Mouse (Mus musculus) kidney, postnatal 36 days (tissue): ENCODE measurements around the gene Oprd1.

Experiments used
- DNase-seq, 2 experiments: peaks; one replicate each; pipeline ENCODE4 v3.0.0; 2021 to 2022; ENCODE audit warnings: mixed read lengths in 2 of 2

Oprd1 gene

DNA sequence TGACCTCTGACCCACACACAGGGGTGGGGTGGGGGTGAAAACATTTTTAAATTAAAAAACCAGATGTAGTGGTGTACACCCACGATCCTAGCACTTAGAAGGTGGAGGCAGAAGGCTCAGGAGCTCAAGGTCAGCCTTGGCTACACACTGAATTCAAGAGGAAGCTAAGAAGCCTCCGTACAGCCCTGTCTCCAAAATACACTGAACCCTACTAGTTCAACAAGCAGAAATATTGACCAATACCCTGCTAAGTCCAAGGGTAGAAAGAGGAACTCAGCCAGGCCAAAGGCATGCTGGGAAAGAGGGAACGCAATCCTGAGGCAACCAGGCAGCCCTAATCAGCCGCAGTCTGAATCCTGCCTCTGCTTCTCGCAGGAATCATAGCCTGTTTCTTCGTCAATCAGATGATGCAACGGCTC, 66.0 kb downstream of the Oprd1 start:
- peak in 1 of 2 experiments; percentile 18 for DNase-seq

DNA sequence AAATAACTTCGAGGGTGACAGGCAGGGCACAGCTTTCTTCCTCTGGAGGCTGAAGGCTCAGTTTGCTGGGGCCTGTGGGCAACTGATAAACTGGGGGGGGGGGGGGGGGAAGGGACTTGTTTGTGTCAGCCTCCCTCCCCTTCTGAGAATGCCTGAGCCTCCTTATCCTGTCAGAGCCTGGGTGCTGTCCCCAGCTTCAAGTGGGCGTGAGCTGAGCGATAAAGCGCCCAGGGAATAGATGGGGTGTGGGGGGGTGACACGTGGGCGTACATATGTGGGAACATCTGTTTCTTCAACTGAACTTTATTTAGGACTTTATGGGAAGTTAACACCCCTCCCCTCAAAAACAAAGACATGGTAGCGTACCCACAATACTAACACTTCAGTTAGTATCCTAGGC, 66.8 kb downstream of the Oprd1 start:
- no peak for DNase-seq

DNA sequence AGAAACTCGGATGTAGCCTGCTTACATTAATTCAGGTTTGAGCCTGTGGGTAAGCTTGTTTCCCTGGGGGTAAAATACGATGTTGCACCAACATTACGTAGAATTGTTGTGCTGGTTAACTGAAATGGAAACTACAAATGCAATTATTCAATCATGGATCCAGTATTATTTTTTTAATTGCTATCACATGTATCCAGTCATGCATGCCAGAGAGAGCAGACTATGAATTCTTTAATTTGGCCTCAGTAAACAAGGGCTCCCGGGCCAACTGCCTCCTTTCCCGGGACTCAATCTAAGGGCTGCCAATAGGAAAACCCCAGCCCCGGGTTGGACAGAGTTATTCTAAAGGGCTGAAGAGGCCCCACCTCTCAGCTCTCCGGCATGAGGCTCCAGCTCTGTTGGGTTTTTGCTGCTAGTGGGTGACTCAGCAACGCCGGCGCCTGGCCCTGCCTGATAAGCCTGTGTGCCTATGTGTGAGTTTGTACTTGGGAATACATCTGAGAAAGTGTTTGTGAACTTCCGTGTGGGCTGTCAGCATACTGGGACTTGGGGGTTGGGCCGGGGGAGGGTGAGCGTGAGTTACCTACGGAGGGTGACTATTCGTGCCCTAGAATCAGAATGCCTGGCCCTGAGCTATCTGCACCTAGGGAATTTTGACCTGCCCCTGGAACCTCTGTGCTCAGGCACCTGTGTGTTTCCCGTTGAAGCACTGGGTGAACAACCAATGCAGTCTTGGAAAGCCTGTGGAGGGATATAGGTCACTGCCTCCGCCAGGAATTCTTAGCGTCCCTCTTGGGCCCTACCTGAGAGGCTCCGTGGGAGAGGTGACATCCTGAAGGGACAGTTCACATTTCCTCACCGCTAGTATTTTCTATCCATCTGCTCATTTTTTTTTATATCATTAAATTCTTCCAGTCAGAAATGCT, 67.5 kb downstream of the Oprd1 start:
- DNase-seq = peak; percentile 68 to 72

DNA sequence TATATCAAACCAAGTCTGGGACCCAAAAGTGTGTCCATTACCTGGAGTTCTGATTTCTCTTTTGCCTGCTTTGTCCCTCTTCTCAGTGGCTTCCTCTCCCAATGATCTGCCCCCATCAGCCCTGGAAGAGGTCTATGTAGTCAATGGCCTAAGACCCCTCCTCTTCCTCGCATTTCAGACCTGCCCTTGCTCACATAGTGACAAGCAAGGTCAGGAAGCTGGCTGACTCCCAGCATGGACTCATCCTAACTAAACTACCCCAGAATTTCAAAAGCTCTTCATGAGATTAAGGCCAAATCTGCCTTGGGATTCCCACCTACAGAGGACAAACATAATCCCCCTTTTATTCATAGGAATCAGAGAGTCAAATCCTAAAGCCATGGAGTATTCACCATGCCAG, 68.5 kb downstream of the Oprd1 start:
- no peak for DNase-seq

DNA sequence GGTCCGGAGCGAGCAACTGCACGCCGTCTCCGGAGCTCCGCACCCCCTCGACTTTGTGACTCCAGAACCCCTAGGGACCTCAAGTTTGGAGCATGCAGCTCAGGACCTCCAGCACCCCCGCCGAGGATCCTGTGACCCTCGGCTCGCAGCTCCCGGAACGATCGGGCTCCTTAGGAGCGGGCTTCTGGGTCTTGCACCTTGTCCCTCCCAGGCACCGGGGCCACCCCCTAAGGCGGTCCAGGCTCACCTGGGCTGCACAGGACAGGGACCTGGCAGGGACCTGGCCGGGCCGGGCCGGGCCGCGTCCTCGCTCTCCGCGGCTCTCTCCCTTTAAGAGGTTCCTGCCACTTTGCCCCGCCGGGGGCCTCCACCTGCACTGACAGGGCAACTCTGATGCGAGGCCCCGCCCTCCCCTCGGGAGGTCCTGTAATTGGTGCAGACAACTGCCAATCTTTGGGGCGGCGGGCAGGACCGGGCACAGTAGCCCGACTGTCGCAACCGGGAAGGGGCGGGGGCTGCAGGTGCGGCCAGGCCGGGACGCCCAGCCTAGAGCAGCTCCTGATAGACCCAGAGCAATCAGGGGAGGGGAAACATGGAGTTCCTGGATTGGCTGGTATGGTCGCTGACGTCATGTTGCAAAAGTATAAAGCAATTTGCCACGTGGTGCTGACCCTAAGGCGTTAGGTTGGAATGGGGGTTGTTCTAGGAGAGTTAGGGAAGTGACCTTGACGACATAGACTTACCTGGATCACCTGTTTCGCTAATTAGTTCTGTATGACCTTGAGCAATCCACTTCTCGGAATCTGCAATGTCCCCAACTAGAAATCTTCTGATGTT, 69.1 kb downstream of the Oprd1 start, which contains the start of gene Epb41:
TSS of gene Epb41 (minus strand) at position 389 of the 837 bp plus-strand sequence.
- DNase-seq = peak; percentile 99

DNA sequence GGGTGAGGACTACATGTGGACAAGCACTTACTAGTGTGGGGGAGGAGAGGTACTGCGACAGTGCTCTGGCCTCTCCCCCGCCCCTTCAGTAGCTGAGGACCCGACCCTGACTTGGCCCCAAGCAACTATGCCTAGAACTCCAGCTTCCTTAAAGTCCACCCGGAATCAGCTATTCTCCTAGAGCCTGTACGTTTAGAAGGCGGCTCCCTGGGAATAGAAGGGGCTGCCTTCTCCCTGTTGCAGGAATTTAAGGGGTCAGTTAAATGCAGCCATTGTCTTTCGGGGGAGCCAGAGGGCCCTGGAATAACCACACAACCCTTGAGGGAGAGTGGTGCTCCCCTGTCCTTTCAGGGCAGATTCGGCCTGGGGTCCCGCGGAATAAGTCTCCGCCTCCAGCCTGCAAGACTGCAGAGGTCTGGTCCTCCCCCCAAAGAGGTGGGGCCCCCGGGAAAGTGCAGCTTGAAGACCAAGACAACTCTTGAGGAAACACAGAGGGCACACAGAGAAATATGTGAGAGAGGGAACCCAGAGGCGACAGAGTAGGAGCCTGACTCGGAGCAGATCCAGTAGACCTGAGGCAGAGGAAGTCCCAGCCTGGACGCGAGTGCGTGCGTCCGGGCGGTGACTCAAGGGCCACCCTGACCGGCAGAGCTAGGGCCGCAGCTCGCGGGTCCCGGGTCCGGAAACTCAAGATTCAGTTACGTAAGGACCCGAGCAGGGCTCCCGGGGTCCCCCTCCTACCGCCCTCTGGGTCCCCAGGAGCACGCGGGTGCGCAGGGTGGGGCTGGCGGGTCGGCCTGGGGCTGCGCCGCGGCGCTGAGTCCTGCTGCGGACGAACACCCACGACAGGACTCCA, 70.0 kb downstream of the Oprd1 start, which contains the start of gene Gm10300:
TSS of gene Gm10300 (plus strand) at position 621 of the 856 bp plus-strand sequence.
- peak; percentile 68 to 71 for DNase-seq

DNA sequence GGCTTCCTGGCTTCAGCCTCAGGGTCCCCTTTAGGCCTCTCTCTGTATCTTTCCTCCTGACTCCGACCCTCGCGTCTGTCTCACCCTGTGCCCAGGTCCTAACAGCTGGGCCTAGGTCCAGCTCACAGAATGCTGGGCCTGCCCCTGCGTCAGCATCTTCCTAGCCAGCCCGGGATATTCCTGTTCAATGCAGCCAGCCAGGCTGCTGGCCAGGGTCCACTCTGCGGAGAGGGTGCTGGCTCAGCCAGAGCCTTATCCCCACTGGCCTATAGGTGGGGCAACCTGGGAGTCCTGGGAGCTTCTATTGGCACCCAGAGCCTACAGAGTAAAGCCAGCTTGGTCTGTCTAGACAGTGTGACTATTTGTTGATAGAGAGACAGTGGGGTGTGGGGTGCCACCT, 71.3 kb downstream of the Oprd1 start:
- peak; percentile 86 to 91 for DNase-seq

DNA sequence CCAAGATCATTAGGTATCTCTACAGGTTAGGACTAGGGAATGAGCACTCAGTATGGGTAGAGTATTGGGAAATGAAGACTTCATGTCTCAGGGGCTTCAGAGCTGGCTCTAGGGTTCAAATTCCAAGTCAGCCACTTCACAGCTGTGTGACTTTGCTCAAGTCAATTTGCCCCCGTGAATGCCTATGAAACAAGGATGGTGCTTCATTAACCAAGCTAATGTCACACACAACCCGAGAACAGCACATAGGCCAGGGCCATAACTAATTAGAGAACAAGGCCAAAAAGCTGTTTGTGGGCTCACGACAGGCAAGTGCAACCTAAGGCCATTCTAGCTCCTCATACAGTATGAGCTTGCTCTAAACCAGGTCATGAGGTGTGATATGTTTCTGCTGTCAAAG, 72.1 kb downstream of the Oprd1 start:
- no peak for DNase-seq

DNA sequence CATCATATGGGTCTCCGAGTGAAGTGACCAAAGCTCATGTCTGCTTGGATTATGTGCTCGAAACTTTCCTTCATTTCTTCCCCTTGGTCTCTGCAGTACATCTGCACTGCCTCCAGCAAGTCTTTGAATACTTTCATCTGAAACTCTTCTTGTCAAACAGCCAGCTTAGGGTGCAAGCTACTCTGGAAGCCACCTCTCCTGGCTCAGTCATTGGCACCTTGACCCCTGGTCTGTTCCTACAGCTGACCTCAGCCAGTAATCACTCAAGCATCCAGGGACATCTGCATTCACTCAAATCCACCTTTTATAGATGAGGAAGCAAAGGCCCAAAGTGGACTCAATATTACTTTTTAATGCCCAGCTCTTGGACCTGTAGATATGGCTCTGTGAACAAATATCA, 72.6 kb downstream of the Oprd1 start:
- peak; percentile 54 to 78 for DNase-seq

DNA sequence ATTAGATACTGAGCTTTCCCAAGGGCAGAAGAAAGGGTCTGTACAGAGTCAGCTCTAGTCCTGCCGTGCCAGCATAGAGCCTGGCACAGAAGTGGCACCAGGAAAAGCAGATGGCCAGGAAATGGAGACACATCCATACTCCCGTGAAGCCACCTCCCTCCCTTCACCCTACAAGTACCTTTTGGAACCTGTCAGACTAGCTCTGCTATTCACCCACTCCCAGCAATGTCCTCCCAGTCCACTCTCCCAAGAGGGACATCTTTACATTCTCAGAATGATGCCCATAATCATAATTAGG, 76.4 kb downstream of the Oprd1 start:
- DNase-seq = no peak

DNA sequence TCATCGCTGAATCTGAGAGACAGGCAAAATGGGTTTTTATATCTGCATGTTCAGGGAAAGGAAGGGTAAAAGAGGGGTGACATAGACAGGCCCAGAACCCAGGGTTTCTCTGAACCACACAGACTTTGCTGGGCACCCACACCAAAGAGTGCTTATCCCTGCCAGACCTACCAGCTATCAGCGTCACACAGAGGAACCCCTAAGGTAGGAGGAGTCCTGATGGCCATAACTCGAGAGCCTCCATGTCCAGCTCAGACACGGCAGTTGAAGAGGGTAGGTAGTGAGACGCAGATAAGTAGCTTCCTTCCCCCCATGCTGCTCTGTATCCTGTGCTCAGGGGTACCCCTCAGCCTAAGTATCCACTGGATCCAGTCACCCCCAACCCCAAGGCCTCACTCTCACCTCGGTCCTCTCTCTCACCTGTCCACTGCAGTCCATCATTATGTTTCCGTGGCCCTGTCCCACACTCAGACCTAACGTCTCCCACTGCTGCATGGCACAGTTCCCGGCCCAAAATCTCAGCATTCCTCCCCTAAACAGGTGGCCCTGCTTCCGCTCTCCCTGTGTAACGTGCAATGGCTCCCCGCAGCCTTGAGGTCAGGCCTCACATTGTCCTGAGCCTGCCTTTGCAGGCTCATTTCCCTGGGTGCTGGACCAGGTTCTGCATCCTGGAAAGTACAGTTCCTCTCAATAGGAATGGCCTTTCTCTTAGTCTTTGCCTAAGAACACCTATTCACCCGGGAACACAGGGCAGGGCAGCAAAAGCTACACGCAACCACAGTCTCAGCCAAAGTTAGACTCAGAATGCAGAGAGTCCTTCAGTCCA, 77.0 kb downstream of the Oprd1 start:
- DNase-seq = no peak

DNA sequence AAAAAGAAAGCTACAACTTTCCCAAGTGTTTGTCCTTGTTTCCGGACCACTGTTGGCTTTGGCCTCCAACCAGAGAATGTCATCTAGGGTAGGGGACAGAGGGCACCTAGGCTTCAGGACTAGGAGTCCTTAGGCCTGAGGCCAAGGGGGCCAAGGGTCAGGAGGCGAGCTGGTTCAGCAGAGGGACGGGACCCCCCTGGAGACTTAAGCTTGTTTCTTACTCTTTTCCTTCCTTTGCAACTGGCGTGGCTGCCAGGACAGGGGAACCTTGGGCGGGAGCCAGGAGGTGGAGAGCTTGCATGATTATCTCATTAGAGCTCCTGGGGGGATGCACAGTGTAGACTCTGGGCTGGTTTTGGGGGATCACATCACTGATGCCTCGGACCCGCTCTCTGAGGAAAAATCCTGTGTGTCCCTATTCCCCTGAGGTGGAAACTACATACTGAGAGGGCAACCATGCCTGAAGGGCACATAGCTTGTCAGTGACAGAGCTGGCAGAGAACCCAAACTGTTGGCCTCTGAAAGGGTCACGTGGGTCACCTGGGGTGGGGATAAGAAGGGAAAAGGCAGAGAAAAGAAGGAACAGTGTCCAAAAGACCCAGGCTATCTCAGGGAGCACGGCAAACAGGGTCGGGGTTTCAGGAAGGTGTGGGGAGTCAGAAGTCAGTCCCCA, 78.0 kb downstream of the Oprd1 start:
- peak; percentile 96 to 97 for DNase-seq

DNA sequence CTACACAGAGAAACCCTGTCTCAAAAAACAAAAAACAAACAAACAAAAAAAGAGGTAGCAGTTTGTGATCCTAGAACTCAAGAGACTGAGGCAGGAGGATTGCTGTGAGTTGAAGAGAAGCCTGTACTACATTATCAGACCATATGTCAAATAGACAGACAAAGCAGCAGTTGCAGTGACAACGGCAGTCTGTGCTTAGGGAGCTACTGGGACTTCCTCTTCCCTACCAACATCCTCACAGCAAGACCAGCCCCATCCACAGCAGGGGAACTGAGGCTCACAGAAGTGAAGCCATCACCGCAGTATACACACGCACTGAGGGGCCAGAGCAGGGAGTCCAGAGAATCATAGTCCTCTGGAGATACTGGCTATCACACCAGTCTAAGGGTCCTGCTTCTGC, 78.7 kb downstream of the Oprd1 start:
- DNase-seq = no peak

DNA sequence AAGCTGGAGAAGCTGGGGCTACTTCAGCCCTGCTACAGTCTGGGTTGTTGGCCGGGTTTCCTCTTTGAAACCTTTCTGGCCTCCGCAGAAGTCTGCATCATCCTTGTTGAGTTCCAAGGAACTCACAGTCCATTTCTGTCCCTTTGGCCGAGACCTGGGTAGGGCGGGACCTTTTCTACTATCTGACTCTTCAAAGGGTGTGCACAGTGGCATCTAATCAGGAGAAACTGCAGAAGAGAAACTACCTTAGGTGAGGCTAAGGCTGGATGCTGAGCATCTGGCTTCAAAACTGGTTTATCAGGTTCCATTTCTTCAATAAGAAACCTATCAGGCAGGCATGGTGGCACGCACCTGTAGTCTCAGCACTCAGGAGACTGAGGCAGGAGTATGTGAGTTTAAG, 79.7 kb downstream of the Oprd1 start:
- DNase-seq = peak in 1 of 2 experiments; percentile 55

DNA sequence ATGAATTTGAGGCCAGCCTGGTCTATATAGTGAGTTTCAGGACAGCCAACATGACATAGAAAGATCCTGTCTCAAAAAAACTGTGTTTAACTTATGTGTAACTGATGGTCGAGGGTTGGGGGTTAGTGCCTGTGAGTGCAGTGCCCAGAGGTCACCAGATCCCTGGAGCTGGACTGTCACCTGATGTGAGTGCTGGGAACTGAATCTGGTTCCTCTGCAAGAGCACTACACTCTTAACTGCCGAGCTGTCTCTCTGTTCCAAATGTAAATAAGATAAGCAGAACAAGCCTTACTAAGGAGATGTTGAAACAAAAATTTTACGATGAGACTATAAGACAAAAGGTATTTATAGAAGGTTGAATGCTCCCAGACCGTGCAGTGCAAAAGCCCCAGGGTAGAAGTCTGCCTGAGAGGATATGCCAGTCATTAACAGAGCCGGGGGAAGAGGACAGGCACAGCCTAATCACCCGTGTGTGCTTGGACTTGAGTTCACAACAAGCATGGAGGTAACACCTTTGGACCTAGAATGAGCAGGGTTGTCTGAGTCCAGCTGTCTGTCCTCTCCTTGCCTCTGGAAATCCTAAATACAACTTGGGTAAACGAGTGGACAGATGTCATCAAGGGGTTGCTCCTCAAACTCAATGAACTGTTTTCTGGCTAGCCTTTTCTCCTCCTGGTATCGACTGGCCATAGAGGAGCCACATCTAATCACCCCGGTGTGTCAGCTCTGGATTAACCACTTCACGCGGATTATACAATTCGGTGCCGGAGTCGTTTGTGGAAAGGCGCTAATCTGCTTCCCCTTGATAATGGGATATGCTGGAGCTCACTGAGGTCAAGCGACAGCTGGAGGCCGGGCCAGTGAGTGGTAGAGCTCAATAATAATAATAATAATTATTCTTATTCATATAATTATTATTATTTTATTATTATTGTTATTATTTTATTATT, 81.1 kb downstream of the Oprd1 start:
- peak; percentile 59 to 85 for DNase-seq

DNA sequence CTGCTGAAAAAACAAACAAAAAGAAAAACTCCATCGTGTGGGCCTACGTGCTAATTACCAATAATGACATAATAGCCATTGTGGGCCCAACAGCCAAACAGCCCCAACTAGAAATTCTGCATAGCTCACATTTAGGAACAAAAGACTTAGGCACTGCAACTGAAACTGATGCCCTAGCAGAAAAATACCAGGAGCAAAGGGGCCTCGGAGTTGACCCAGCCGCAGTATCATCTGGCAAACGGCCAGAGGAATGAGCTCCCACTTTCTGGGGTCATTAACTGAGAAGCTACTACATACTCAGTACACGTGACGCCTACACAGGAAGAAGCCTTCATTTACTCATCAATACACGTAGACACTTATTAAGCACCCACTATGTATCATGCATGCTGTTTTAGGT, 82.0 kb downstream of the Oprd1 start:
- peak; percentile 55 to 60 for DNase-seq
